Mouse (Mus musculus) erythroblast, adult 5-6 weeks (primary cell): ENCODE measurements around the gene Atad1. TPM values are rescaled to one million over a fixed set of nuclear protein-coding genes. Genes with fewer than 3 reads are reported as not detected.
A peak's percentile ranks its signal among the peaks of the same experiment; 100 is the strongest.
"Not testable (repeated sequence)": the region's sequence is repeated elsewhere in the genome, so short reads cannot be mapped to it uniquely, and the experiment has no call there.

Source experiments
- ATAC-seq: replicated peaks from 2 replicates; pipeline ENCODE4 v1.8.0; 2016; ENCODE audit warnings: moderate number of reproducible peaks, mild to moderate bottlenecking, moderate TSS enrichment, inconsistent platforms; ENCODE audit not compliant: poor library complexity, low FRiP score, severe bottlenecking
- total RNA-seq, 2 experiments: library from RNA; stranded (forward) in 1 of 2; stranded (reverse) in 1 of 2; fragments of 150-400 nt in 1 of 2; fragments of 200-764, 138-1000 nt in 1 of 2; gene quantifications; 2 replicates each; pipeline versions ENCODE4 v1.2.3 to v1.2.4; 2015 to 2017; ENCODE audit warnings: low replicate concordance in 2 of 2

The Atad1 gene
- total RNA-seq, 2 experiments from 2014 or later = 19.2 to 25.7 TPM

DNA sequence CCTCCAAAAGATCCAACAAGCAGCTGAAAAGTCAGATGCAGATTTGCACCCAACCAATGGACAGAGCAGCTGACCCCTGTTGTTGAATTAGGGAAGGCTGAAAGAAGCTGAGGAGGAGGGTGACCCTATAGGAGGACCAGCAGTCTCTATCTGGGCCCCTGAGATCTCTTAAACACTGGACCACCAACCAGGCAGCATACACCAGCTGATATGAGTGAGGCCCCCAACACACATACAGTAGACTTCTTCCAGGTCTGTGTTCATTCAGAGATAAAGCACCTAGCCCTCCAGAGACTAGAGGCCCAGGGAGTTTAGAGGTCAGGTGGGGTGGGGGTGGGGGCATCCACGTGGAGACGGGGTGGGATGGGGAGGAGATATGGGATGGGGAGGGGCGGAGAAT is 51.4 kb downstream of the Atad1 start:
- ATAC-seq = not testable (repeated sequence)

- no peak for ATAC-seq
Observed at GRCm38 (mm10) chr19:32687721-32688120, 51.9 kb downstream of the Atad1 start.

DNA sequence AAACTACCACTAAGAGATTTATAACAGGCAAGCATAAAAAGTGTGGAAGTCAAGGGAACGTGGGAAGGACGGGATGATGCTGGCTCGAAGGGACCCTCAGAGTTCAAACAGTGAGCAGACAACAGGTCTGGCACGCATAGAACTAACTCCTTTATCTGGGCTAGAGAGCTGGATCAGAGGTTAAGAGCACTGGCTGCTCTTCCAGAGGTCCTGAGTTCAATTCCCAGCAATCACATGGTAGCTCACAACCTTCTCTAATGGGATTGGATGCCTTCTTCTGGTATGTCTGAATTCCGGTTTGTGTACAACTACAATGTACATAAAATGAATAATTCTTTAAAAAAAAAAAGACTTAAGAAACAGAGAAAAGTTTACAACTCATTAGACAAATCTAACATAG is 56.5 kb downstream of the Atad1 start:
- ATAC-seq = no peak

- peak; percentile 39; the same call in 1 of the 2 replicates for ATAC-seq
Observed at GRCm38 (mm10) chr19:32680894-32681293, 58.7 kb downstream of the Atad1 start.

DNA sequence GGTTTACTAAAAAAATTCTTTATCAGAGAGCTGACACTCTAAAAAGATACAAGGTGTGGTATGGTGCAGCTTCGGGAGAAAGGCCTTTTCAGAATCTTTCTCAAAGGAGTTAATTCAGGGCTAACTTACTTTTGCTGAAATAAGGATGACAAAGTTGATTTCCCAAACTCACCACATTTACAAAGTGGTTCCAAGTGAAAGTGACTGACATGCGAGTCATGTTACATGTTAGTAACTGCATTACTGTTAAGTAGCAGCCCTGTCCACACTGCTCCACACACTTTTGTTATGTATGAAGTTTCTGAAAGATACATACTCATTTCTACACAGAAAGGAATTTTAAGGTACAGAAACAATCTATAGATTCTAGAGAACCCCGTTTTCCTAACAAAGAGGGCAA is 63.8 kb downstream of the Atad1 start:
- no peak for ATAC-seq

- not testable (repeated sequence) for ATAC-seq
Observed at GRCm38 (mm10) chr19:32667830-32668229, 71.8 kb downstream of the Atad1 start.

- no peak for ATAC-seq
Observed at GRCm38 (mm10) chr19:32665243-32665642, 74.3 kb downstream of the Atad1 start.

GRCm38 (mm10) chr19:32662936-32663335 is 76.7 kb downstream of the Atad1 start:
- no peak for ATAC-seq

GRCm38 (mm10) chr19:32659346-32659745 is 80.2 kb downstream of the Atad1 start:
- ATAC-seq = no peak

DNA sequence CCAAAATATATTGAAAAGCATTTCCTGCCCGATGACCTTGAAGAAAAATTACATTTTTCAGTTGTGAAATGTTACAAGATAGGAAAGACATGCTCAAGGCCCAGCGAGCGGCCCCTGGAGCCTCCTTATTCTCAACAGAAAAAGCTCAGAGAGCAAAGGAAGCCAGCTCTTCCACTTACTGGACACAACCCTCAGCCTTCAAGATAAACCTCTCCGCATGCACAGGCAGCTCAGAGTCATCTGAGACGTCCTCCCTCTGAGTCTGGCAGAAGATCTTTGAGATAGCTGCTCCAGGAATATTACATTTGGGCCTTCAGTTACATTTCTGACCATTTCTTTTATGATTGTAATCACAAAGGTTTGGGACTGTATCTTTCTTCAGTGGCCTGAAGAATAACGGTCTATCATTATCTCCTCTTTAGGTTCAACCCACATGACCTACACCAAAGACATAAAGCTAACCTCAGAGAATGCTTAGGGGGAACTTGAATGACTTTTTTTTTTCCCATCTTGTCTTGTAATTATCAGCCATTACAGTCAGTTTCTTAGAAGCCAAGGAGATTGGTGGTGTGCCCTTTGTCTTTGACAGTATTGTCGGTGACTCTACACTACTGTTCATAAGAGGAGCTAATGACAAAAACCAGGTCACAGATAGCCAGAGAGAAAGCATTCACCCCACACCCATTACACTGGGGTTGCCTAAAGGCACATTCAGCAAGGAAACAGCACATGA is 85.8 kb downstream of the Atad1 start:
- no peak for ATAC-seq

DNA sequence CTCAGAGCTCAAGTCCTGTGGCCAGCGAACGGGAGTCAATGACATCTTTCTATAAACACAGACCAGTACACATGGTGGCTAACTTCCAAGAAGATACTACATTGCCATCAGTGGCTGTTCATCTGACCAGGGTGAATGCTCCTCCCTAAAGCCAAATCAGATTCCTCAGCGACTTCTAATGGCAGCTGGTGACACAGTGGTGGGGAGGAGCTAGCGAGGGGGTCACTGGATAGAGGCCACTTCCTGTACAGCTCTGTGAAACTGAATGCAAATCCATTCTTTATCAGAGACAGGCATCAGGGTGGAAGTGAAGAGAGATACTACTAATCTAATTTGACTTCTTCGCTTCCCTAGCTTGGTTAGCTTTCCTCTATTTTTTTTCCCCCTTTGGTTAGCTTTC is 86.5 kb downstream of the Atad1 start:
- ATAC-seq = no peak

- no peak for ATAC-seq
Observed at GRCm38 (mm10) chr19:32651046-32651445, 88.5 kb downstream of the Atad1 start.

DNA sequence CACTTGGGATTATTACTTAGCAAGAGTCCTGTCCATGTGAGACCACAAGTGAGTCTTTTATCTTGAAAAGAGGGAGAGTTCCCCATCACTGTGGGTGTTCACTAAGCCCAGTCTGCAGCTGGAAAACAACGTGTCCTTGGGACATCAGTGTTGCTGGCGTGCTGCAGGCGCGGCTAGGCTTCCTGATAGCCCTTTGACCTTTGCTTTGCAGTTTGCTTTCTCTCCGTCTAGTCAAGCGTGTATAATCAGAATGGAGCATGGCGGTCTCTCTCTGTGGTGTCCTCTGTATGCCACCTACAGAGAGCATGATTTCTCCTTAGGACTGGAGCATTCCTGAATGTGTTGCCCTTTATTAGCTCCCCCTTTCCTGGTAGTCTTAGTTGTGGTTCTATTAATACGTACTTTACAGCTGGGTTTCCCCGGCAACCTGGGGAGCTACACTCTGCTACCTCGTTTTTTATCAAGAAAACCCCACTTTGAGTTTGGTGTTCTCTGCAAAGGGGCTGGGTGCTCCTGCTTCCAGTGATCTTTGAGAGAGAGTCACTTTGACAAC is 91.5 kb downstream of the Atad1 start:
- ATAC-seq = no peak

DNA sequence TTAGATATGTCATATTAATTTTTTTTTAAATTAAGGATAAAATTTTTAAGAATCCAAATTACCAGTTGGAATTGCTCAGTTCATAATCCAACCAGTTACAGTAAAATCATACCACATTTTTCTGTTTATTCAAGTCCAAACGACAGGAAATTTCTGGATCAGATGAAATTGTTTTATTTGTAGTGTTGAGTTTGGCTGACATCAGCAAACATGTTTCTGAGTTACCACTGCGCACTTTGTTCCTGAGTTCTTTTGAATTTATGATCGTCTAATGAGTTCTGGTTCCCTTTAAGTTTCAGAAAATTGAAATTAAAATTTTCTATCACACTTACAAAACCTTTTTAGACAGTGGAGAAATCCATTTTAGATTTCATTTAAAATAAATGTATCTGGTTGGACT is 93.2 kb downstream of the Atad1 start:
- ATAC-seq = no peak

DNA sequence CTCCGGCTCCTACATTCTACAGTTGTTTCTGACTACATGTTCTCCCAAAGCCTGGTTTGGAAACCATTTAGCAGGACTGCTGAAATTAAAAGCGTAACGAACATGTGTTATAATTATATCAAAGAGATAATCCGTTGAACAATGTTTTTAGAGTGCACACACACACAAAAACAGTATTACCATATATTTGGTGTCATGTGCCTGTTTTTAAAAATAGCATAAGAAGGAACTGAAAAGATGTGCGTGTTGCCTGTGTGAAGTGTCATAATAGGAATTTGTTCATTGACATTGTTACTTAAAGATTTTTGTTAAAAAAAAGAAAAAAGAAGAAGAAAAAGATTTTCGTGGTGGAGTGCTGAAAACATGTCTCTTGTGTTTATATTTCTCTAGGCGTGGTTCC is 93.6 kb downstream of the Atad1 start:
- ATAC-seq = no peak

- no peak for ATAC-seq
Observed at GRCm38 (mm10) chr19:32643642-32644041, 95.9 kb downstream of the Atad1 start.

DNA sequence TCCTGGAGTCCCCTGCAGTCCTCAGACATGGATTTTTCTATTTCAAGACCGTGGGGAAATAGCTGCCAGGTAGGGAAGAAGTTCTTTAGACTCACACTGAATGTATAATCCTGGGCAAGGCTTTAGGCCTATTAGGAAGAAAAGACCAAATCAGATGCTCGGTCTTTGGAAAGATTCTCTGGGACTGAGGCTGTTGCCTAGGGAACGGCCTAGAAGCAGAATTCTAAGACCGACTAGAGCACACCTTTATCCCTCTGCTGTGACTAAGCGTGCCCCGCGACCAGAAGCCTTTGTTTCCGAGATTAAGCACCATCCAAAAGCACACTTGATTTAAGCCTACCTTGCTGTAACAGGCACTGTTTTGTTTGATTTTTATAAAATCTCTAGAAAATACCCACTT is 97.6 kb downstream of the Atad1 start:
- ATAC-seq = no peak

- ATAC-seq = no peak
Observed at GRCm38 (mm10) chr19:32641535-32641934, 98.1 kb downstream of the Atad1 start.

- ATAC-seq = no peak
Observed at GRCm38 (mm10) chr19:32638276-32638903, 101.2 kb downstream of the Atad1 start.

DNA sequence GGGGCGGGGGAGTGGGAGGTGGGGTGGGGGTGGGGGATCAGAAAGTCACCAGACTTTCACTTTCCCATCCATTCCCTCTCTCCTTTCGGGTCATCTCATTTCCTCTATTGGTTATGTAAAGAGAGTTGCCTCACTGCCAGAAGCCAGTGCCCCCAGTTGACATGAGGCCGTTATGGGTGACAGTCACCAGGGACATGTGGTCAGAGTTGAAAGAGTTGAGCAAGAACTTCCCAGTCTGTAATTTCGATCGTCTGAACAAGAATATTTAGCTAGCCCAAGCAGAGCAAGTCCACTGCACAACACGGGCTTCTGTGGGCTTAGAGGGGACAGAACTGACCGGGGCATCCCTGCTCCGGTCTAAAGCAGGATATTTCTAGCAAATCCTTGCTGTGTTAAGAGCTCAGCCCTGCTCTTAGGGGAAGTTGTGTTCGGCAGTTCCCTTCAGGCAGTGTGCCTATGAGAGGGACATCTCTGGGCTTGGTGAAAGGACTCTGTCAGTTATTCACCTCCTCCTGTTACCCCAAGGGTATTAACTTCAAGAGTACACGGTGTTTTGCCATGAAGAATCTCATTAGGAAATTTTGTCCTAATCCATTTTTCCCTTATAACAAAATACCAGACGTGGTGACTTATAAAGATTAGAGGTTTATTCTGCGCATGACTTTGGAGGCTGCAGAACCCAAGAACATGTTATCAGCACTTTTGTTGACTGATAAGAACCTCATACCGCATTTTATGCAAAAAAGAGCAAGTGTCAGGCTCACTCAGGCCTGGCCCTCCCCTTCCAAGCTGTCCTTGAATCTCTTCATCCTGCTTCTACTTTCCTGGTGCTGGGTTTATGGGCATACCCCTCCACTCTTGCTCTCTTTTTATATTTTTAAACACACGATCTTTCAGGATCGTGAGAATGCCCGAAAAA is 102.0 kb downstream of the Atad1 start:
- no peak for ATAC-seq
